Mouse (Mus musculus): ENCODE results near the gene Soga1. TPM values are rescaled to one million over a fixed set of nuclear protein-coding genes. Genes with fewer than 3 reads are reported as not detected.
A peak's percentile ranks its signal among the peaks of the same experiment; 100 is the strongest.

Gene Soga1
- polyA plus RNA-seq, 1 experiment from 2014 or later: 9.8 TPM

GRCm38 (mm10) chr2:157069755-157070315, 9.2 kb downstream of the Soga1 start:
- Histone ChIP-seq H3K27ac (ENCODE audit: low read depth, low read length) (peak overlapping the region; percentile 31; the same call in 1 of the 2 replicates), H3K4me1 (replicated peaks; ENCODE audit: control insufficient read depth, insufficient read depth, low read length) (peaks cover 9% of the 10 kb centered on the region; the same call in 1 of the 2 replicates), H3K36me3 (ENCODE audit: control insufficient read depth, insufficient read depth, low read length) (no peaks in the 10 kb centered on the region), H3K27me3 (ENCODE audit: control insufficient read depth, insufficient read depth, low read length) (no peaks in the 10 kb centered on the region), H3K9me3 (ENCODE audit: control insufficient read depth, low read length) (no peaks in the 10 kb centered on the region), H3K4me3 (ENCODE audit: low read depth, low read length) (no peak overlapping the region), H3K9ac (ENCODE audit: low read depth, low read length) (no peak overlapping the region), H3K4me2 (replicated peaks; ENCODE audit: low read depth, low read length) (no peak overlapping the region)
- ATAC-seq (ENCODE audit: low FRiP score) (no peak), DNase-seq (ENCODE audit: low spot score) (no peak)
- WGBS: 66% methylated on average over 3 of the region's 3 CpGs

GRCm38 (mm10) chr2:157069355-157069735, 9.7 kb downstream of the Soga1 start:
- no peak overlapping the region for H3K4me3 ChIP-seq (ENCODE audit: low read depth, low read length)
- H3K9me3 ChIP-seq (ENCODE audit: control insufficient read depth, low read length): no peaks in the 10 kb centered on the region
- 0 out of 2 replicates have a peak, but pooled peaks cover 1% of the 10 kb centered on the region for H3K36me3 ChIP-seq (ENCODE audit: control insufficient read depth, insufficient read depth, low read length)
- no peak overlapping the region for H3K9ac ChIP-seq (ENCODE audit: low read depth, low read length)
- H3K4me1 ChIP-seq (replicated peaks; ENCODE audit: control insufficient read depth, insufficient read depth, low read length): peaks cover 9% of the 10 kb centered on the region; the same call in 1 of the 2 replicates
- 44% methylated on average over 3 of the region's 3 CpGs for WGBS
- ATAC-seq (ENCODE audit: low FRiP score) (peak; percentile 39; the same call in 1 of the 2 replicates), DNase-seq (ENCODE audit: low spot score) (no peak)
- peak overlapping the region; percentile 31; the same call in 1 of the 2 replicates for H3K27ac ChIP-seq (ENCODE audit: low read depth, low read length)
- H3K4me2 ChIP-seq (replicated peaks; ENCODE audit: low read depth, low read length): no peak overlapping the region
- H3K27me3 ChIP-seq (ENCODE audit: control insufficient read depth, insufficient read depth, low read length): no peaks in the 10 kb centered on the region

- ATAC-seq (ENCODE audit: low FRiP score) (no peak), DNase-seq (ENCODE audit: low spot score) (no peak)
- WGBS: 76% methylated on average over 14 of the region's 14 CpGs
- H3K9ac ChIP-seq (ENCODE audit: low read depth, low read length): no peak overlapping the region
- peaks cover 9% of the 10 kb centered on the region; the same call in 1 of the 2 replicates for H3K4me1 ChIP-seq (replicated peaks; ENCODE audit: control insufficient read depth, insufficient read depth, low read length)
- no peak overlapping the region for H3K4me3 ChIP-seq (ENCODE audit: low read depth, low read length)
- no peaks in the 10 kb centered on the region for H3K9me3 ChIP-seq (ENCODE audit: control insufficient read depth, low read length)
- H3K27ac ChIP-seq (ENCODE audit: low read depth, low read length): no peak overlapping the region
- H3K27me3 ChIP-seq (ENCODE audit: control insufficient read depth, insufficient read depth, low read length): no peaks in the 10 kb centered on the region
- H3K36me3 ChIP-seq (ENCODE audit: control insufficient read depth, insufficient read depth, low read length): 0 out of 2 replicates have a peak, but pooled peaks cover 2% of the 10 kb centered on the region
- no peak overlapping the region for H3K4me2 ChIP-seq (replicated peaks; ENCODE audit: low read depth, low read length)
Measured at GRCm38 (mm10) chr2:157068701-157069354, 10.2 kb downstream of the Soga1 start.

- peaks cover 9% of the 10 kb centered on the region; the same call in 1 of the 2 replicates for H3K4me1 ChIP-seq (replicated peaks; ENCODE audit: control insufficient read depth, insufficient read depth, low read length)
- H3K36me3 ChIP-seq (ENCODE audit: control insufficient read depth, insufficient read depth, low read length): 0 out of 2 replicates have a peak, but pooled peaks cover 2% of the 10 kb centered on the region
- DNase-seq (ENCODE audit: low spot score): no peak
- ATAC-seq (ENCODE audit: low FRiP score): no peak
- H3K4me3 ChIP-seq (ENCODE audit: low read depth, low read length): no peak overlapping the region
- H3K27ac ChIP-seq (ENCODE audit: low read depth, low read length): no peak overlapping the region
- no peaks in the 10 kb centered on the region for H3K9me3 ChIP-seq (ENCODE audit: control insufficient read depth, low read length)
- no peak overlapping the region for H3K4me2 ChIP-seq (replicated peaks; ENCODE audit: low read depth, low read length)
- 90% methylated on average over 7 of the region's 7 CpGs for WGBS
- H3K27me3 ChIP-seq (ENCODE audit: control insufficient read depth, insufficient read depth, low read length): no peaks in the 10 kb centered on the region
- H3K9ac ChIP-seq (ENCODE audit: low read depth, low read length): no peak overlapping the region
Measured at GRCm38 (mm10) chr2:157066731-157067430, 12.2 kb downstream of the Soga1 start.

GRCm38 (mm10) chr2:157065879-157066226, 13.2 kb downstream of the Soga1 start:
- ATAC-seq (ENCODE audit: low FRiP score) (no peak), DNase-seq (ENCODE audit: low spot score) (no peak)
- 0 out of 2 replicates have a peak, but pooled peaks cover 2% of the 10 kb centered on the region for H3K36me3 ChIP-seq (ENCODE audit: control insufficient read depth, insufficient read depth, low read length)
- no peaks in the 10 kb centered on the region for H3K9me3 ChIP-seq (ENCODE audit: control insufficient read depth, low read length)
- no peak overlapping the region for H3K9ac ChIP-seq (ENCODE audit: low read depth, low read length)
- no peak overlapping the region for H3K27ac ChIP-seq (ENCODE audit: low read depth, low read length)
- 0 out of 2 replicates have a peak, but pooled peaks cover 4% of the 10 kb centered on the region for H3K4me1 ChIP-seq (replicated peaks; ENCODE audit: control insufficient read depth, insufficient read depth, low read length)
- H3K4me2 ChIP-seq (replicated peaks; ENCODE audit: low read depth, low read length): no peak overlapping the region
- 79% methylated on average over 7 of the region's 7 CpGs for WGBS
- no peaks in the 10 kb centered on the region for H3K27me3 ChIP-seq (ENCODE audit: control insufficient read depth, insufficient read depth, low read length)
- H3K4me3 ChIP-seq (ENCODE audit: low read depth, low read length): no peak overlapping the region

GRCm38 (mm10) chr2:157064978-157065878, 13.8 kb downstream of the Soga1 start:
- no peak for DNase-seq (ENCODE audit: low spot score)
- no peak overlapping the region for H3K27ac ChIP-seq (ENCODE audit: low read depth, low read length)
- H3K4me3 ChIP-seq (ENCODE audit: low read depth, low read length): no peak overlapping the region
- H3K36me3 ChIP-seq (ENCODE audit: control insufficient read depth, insufficient read depth, low read length): 0 out of 2 replicates have a peak, but pooled peaks cover 2% of the 10 kb centered on the region
- 85% methylated on average over 14 of the region's 14 CpGs for WGBS
- H3K9me3 ChIP-seq (ENCODE audit: control insufficient read depth, low read length): no peaks in the 10 kb centered on the region
- 0 out of 2 replicates have a peak, but pooled peaks cover 4% of the 10 kb centered on the region for H3K4me1 ChIP-seq (replicated peaks; ENCODE audit: control insufficient read depth, insufficient read depth, low read length)
- H3K9ac ChIP-seq (ENCODE audit: low read depth, low read length): no peak overlapping the region; the same call in 1 of the 2 replicates
- ATAC-seq (ENCODE audit: low FRiP score): no peak
- H3K4me2 ChIP-seq (replicated peaks; ENCODE audit: low read depth, low read length): no peak overlapping the region
- H3K27me3 ChIP-seq (ENCODE audit: control insufficient read depth, insufficient read depth, low read length): no peaks in the 10 kb centered on the region

- no peak overlapping the region for H3K9ac ChIP-seq (ENCODE audit: low read depth, low read length)
- peaks cover 5% of the 10 kb centered on the region for H3K4me1 ChIP-seq (replicated peaks; ENCODE audit: control insufficient read depth, insufficient read depth, low read length)
- no peak overlapping the region for H3K27ac ChIP-seq (ENCODE audit: low read depth, low read length)
- H3K9me3 ChIP-seq (ENCODE audit: control insufficient read depth, low read length): no peaks in the 10 kb centered on the region
- WGBS: 81% methylated on average over 7 of the region's 7 CpGs
- no peak overlapping the region for H3K4me3 ChIP-seq (ENCODE audit: low read depth, low read length)
- no peak overlapping the region for H3K4me2 ChIP-seq (replicated peaks; ENCODE audit: low read depth, low read length)
- DNase-seq (ENCODE audit: low spot score) (no peak), ATAC-seq (ENCODE audit: low FRiP score) (no peak)
- 0 out of 2 replicates have a peak, but pooled peaks cover 2% of the 10 kb centered on the region for H3K36me3 ChIP-seq (ENCODE audit: control insufficient read depth, insufficient read depth, low read length)
- H3K27me3 ChIP-seq (ENCODE audit: control insufficient read depth, insufficient read depth, low read length): no peaks in the 10 kb centered on the region
Measured at GRCm38 (mm10) chr2:157064136-157064535, 14.9 kb downstream of the Soga1 start.

GRCm38 (mm10) chr2:157063241-157063700, 15.8 kb downstream of the Soga1 start:
- Histone ChIP-seq H3K4me1 (replicated peaks; ENCODE audit: control insufficient read depth, insufficient read depth, low read length) (peaks cover 11% of the 10 kb centered on the region), H3K27ac (ENCODE audit: low read depth, low read length) (no peak overlapping the region), H3K9me3 (ENCODE audit: control insufficient read depth, low read length) (no peaks in the 10 kb centered on the region), H3K27me3 (ENCODE audit: control insufficient read depth, insufficient read depth, low read length) (no peaks in the 10 kb centered on the region), H3K4me3 (ENCODE audit: low read depth, low read length) (no peak overlapping the region), H3K9ac (ENCODE audit: low read depth, low read length) (no peak overlapping the region), H3K36me3 (ENCODE audit: control insufficient read depth, insufficient read depth, low read length) (0 out of 2 replicates have a peak, but pooled peaks cover 2% of the 10 kb centered on the region), H3K4me2 (replicated peaks; ENCODE audit: low read depth, low read length) (no peak overlapping the region)
- WGBS: 78% methylated on average over 4 of the region's 4 CpGs
- DNase-seq (ENCODE audit: low spot score) (no peak), ATAC-seq (ENCODE audit: low FRiP score) (no peak)
